Mouse (Mus musculus): ENCODE measurements around the gene Znrd1as. TPM values are rescaled to one million over a fixed set of nuclear protein-coding genes. Genes with fewer than 3 reads are reported as not detected.

Gene Znrd1as
- polyA plus RNA-seq, 1 experiment from 2014 or later: 5.5 TPM

DNA sequence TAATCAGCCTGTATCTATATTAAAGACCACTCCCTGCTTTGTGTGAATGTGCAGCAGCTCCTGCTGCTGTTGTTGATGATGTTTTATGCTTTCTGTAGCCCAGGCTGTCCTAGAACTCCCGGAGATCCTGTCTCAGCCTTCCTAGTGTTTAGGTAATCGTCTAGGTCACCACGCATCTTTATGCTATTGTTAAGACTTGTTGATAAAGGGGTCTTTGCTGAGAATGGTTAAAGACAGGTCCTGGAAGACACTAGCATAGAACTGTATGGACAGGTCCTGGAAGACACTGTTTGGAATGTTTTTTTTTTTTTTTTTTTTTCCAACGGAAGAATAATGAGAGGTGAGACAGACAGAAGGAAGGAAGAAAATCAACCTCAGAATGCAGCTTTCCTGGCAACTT, 45.0 kb downstream of the Znrd1as start:
- ATAC-seq (ENCODE audit: insufficient number of reproducible peaks, low FRiP score, low TSS enrichment, low read depth): no peak
- Histone ChIP-seq H3K27ac (peak overlapping the region; percentile 91; the same call in 1 of the 2 replicates), H3K4me3 (peak overlapping the region; percentile 75), H3K36me3 (peaks cover 25% of the 10 kb centered on the region), H3K4me2 (peak overlapping the region; percentile 82), H3K9ac (peak overlapping the region; percentile 75; the same call in 1 of the 2 replicates), H3K27me3 (no peaks in the 10 kb centered on the region), H3K4me1 (peaks cover 7% of the 10 kb centered on the region), H3K9me3 (no peaks in the 10 kb centered on the region)
- WGBS: 41% methylated on average over 4 of the region's 4 CpGs

DNA sequence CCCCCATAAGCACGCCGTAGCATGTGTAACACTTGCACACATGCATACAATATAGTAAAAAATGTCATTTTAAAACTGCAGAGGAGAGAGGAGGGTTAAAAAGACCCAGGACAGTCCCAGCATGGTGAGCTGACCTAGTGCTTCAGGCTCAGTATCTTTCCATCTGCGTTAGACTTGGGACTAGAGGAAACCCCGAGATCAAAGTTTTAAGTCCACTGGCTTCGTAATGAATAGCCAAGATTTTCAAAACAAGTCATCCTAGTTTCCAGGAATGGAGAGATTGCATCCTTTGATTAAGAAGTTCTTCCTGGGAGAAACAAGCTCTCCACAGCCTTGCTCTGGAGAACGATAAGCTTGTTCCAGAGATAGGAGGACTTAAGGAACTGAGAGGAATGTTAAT, 49.8 kb downstream of the Znrd1as start:
- Histone ChIP-seq H3K4me2 (no peak overlapping the region), H3K9ac (no peak overlapping the region), H3K9me3 (no peaks in the 10 kb centered on the region), H3K4me1 (peaks cover 5% of the 10 kb centered on the region), H3K27me3 (no peaks in the 10 kb centered on the region), H3K4me3 (no peak overlapping the region), H3K36me3 (peaks cover 51% of the 10 kb centered on the region), H3K27ac (no peak overlapping the region)
- WGBS: 83% methylated on average over 6 of the region's 6 CpGs
- no peak for ATAC-seq (ENCODE audit: insufficient number of reproducible peaks, low FRiP score, low TSS enrichment, low read depth)

DNA sequence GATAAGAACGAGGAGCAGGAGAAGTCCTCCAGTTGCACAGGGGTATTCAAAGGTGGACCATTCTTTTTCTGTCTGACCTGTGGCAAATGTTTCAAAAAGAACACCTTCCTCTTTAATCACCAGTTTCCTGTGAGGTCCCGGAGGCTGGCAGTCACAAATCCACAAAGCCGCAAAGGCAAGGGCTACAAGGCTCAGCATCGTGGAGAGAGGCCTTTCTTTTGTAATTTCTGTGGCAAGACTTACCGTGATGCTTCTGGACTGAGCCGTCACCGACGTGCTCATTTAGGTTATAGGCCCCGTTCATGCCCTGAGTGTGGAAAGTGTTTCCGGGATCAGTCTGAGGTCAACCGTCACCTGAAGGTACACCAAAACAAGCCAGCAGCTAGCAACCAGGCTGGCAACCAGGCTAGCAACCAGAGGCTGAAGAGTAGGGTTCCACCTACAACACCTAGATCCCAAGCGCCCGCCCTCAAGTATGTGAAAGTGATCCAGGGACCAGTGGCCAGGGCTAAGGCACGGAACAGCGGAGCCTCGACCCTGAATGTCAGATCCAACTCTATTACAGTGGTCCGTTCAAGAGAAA, 51.2 kb downstream of the Znrd1as start:
- no peaks in the 10 kb centered on the region for H3K9me3 ChIP-seq
- no peak overlapping the region for H3K4me3 ChIP-seq
- H3K27ac ChIP-seq: no peak overlapping the region
- no peak for ATAC-seq (ENCODE audit: insufficient number of reproducible peaks, low FRiP score, low TSS enrichment, low read depth)
- H3K9ac ChIP-seq: no peak overlapping the region
- H3K4me1 ChIP-seq: no peaks in the 10 kb centered on the region
- 91% methylated on average over 17 of the region's 17 CpGs for WGBS
- no peaks in the 10 kb centered on the region for H3K27me3 ChIP-seq
- H3K4me2 ChIP-seq: no peak overlapping the region
- peaks cover 51% of the 10 kb centered on the region for H3K36me3 ChIP-seq

DNA sequence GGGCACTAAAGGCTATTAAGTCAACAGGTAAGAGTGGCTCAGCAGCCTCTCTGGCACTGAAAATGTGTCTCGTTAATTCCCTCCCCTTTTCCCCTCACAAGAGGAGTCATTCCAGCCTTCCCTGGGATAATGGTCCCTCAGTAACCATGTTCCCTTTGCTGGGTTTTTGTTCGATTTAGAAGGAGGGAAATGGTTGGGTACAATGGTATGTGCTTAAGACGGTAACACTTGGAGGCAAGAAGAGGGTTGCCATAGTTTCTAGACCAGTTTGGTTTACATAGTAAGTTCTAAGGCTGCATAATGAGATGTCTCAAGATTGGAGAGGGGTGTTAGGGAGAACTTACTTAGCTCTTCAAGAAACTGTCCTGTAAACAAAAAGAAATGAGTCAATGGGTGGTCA, 53.3 kb downstream of the Znrd1as start:
- H3K27ac ChIP-seq: no peak overlapping the region

DNA sequence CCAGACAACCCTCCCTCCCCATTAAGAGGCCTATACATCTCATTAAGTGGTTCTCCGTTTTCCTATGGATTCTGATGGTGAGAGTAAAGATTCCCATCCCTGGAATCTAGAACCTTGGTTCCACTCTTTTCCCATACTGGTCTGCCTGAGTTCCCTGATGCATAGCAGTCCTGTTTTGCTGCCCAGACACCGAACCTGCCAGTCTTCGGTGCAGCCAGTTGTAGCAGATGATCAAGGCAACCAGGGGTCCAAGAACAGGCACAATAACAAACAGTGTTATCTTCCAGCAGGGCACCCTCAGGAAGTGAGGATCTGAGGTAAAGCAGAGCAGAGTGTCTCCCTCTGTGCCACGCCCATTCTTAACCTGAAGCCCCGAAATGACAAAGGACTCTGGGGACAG, 53.7 kb downstream of the Znrd1as start:
- 75% methylated on average over 5 of the region's 5 CpGs for WGBS

More for the DNA sequence above, 53.3 kb downstream of the Znrd1as start:
- WGBS: 83% methylated on average over 3 of the region's 3 CpGs
- Histone ChIP-seq H3K4me2 (no peak overlapping the region), H3K4me3 (no peak overlapping the region), H3K9me3 (no peaks in the 10 kb centered on the region), H3K9ac (no peak overlapping the region), H3K36me3 (peaks cover 43% of the 10 kb centered on the region), H3K27me3 (no peaks in the 10 kb centered on the region), H3K4me1 (no peaks in the 10 kb centered on the region)
- no peak for ATAC-seq (ENCODE audit: insufficient number of reproducible peaks, low FRiP score, low TSS enrichment, low read depth)

More for the DNA sequence above, 53.7 kb downstream of the Znrd1as start:
- Histone ChIP-seq H3K4me2 (no peak overlapping the region), H3K4me1 (no peaks in the 10 kb centered on the region), H3K27ac (no peak overlapping the region), H3K27me3 (no peaks in the 10 kb centered on the region), H3K36me3 (peaks cover 39% of the 10 kb centered on the region), H3K9me3 (no peaks in the 10 kb centered on the region), H3K4me3 (no peak overlapping the region), H3K9ac (no peak overlapping the region)
- ATAC-seq (ENCODE audit: insufficient number of reproducible peaks, low FRiP score, low TSS enrichment, low read depth): no peak

Other genes with a start within 250 kb of the Znrd1as start
- gene H2-M10.5, start 185.7 kb upstream of the Znrd1as start, polyA plus RNA-seq (2015; fragmentation: Nextera tagmentation; extraction: Ambion mirVana): not detected in 2 replicates
- not detected in 2 replicates for gene H2-M10.6, start 146.4 kb upstream of the Znrd1as start, polyA plus RNA-seq (2015; fragmentation: Nextera tagmentation; extraction: Ambion mirVana)
- 38.7 and 44.3 TPM in 2 replicates for gene Trim26, start 121.5 kb upstream of the Znrd1as start, polyA plus RNA-seq (2015; fragmentation: Nextera tagmentation; extraction: Ambion mirVana)
- gene Trim15, start 91.4 kb upstream of the Znrd1as start, polyA plus RNA-seq (2015; fragmentation: Nextera tagmentation; extraction: Ambion mirVana): 0.10 TPM in 1 of 2 replicates, not detected in the other
- 2.4 and 3.8 TPM in 2 replicates for gene Trim10, start 89.0 kb upstream of the Znrd1as start, polyA plus RNA-seq (2015; fragmentation: Nextera tagmentation; extraction: Ambion mirVana)
- gene Trim40, start 68.5 kb upstream of the Znrd1as start, polyA plus RNA-seq (2015; fragmentation: Nextera tagmentation; extraction: Ambion mirVana): not detected in 2 replicates
- gene Trim31, start 60.5 kb upstream of the Znrd1as start, polyA plus RNA-seq (2015; fragmentation: Nextera tagmentation; extraction: Ambion mirVana): not detected in 2 replicates
- gene Rnf39, start 15.7 kb upstream of the Znrd1as start, polyA plus RNA-seq (2015; fragmentation: Nextera tagmentation; extraction: Ambion mirVana): 6.8 and 9.1 TPM in 2 replicates
- gene Ppp1r11, start 6.9 kb upstream of the Znrd1as start, polyA plus RNA-seq (2015; fragmentation: Nextera tagmentation; extraction: Ambion mirVana): 106 and 112 TPM in 2 replicates
- 83.5 and 97.9 TPM in 2 replicates for gene Znrd1, start within 50 bp of the Znrd1as start, polyA plus RNA-seq (2015; fragmentation: Nextera tagmentation; extraction: Ambion mirVana)
- gene 2410137M14Rik, start 22.6 kb downstream of the Znrd1as start, polyA plus RNA-seq (2015; fragmentation: Nextera tagmentation; extraction: Ambion mirVana): 0.18 and 0.21 TPM in 2 replicates
- gene H2-M5, start 30.9 kb downstream of the Znrd1as start, polyA plus RNA-seq (2015; fragmentation: Nextera tagmentation; extraction: Ambion mirVana): 0.87 and 0.88 TPM in 2 replicates
- 64.4 and 72.9 TPM in 2 replicates for gene Zfp57, start 42.6 kb downstream of the Znrd1as start, polyA plus RNA-seq (2015; fragmentation: Nextera tagmentation; extraction: Ambion mirVana)
- gene Mog, start 64.8 kb downstream of the Znrd1as start, polyA plus RNA-seq (2015; fragmentation: Nextera tagmentation; extraction: Ambion mirVana): 0.14 TPM in 1 of 2 replicates, not detected in the other
- 8.1 and 8.7 TPM in 2 replicates for gene Gabbr1, start 87.4 kb downstream of the Znrd1as start, polyA plus RNA-seq (2015; fragmentation: Nextera tagmentation; extraction: Ambion mirVana)
- not detected in 2 replicates for gene Olfr90, start 129.9 kb downstream of the Znrd1as start, polyA plus RNA-seq (2015; fragmentation: Nextera tagmentation; extraction: Ambion mirVana)
- gene Olfr91, start 139.7 kb downstream of the Znrd1as start, polyA plus RNA-seq (2015; fragmentation: Nextera tagmentation; extraction: Ambion mirVana): not detected in 2 replicates
- gene Olfr92, start 161.5 kb downstream of the Znrd1as start, polyA plus RNA-seq (2015; fragmentation: Nextera tagmentation; extraction: Ambion mirVana): not detected in 2 replicates
- not detected in 2 replicates for gene Olfr93, start 202.9 kb downstream of the Znrd1as start, polyA plus RNA-seq (2015; fragmentation: Nextera tagmentation; extraction: Ambion mirVana)
- not detected in 2 replicates for gene Ubd, start 235.3 kb downstream of the Znrd1as start, polyA plus RNA-seq (2015; fragmentation: Nextera tagmentation; extraction: Ambion mirVana)
- gene Olfr94, start 242.4 kb downstream of the Znrd1as start, polyA plus RNA-seq (2015; fragmentation: Nextera tagmentation; extraction: Ambion mirVana): 0.12 and 0.14 TPM in 2 replicates